Mouse (Mus musculus) C2C12 (cell line): ENCODE data around the gene Cnot6.
A peak's percentile ranks its signal among the peaks of the same experiment; 100 is the strongest.

ENCODE experiments used
- CEBPB ChIP-seq: IDR thresholded peaks from one replicate; pipeline ENCODE4 v1.6.1; 2011; ENCODE audit warnings: low read depth, mild to moderate bottlenecking, control low read depth, moderate library complexity
- CTCF ChIP-seq: IDR thresholded peaks from one replicate; pipeline ENCODE4 v1.5.1; 2011; ENCODE audit not compliant: control insufficient read depth, insufficient read depth, insufficient read length
- FOSL1 ChIP-seq: IDR thresholded peaks from one replicate; pipeline ENCODE4 v1.8.0; 2011; ENCODE audit warnings: mild to moderate bottlenecking, low read length; ENCODE audit not compliant: poor library complexity, insufficient read depth, severe bottlenecking
- MYOG ChIP-seq: IDR thresholded peaks from one replicate; pipeline ENCODE4 v1.6.1; 2011; ENCODE audit not compliant: control insufficient read depth, insufficient read length; ENCODE audit errors: extremely low read depth
- USF1 ChIP-seq: IDR thresholded peaks from one replicate; pipeline ENCODE4 v1.6.1; 2011; ENCODE audit warnings: low read depth, mild to moderate bottlenecking, control low read depth, moderate library complexity

DNA sequence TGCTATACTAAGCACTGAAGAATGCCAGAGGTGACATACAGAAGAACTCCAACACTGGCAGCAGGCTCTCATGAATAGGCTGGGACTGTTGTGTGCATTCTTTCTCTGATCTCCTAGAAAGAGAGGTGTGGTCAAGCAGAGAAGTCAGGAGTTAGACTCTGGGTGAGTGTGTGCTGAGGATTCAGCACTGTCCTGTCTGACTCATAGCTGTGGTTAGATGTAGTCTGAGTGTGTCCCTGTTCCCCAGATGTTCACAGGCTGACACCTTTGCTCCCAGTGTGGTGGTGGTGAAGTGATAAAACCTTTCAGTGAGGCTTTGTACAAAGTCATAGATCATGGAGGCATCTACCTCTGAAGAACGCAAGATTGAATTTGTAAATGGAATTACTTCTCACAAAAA lies 34.2 kb upstream of the Cnot6 start:
- TF ChIP-seq USF1 (no peak), CTCF (no peak), CEBPB (no peak), FOSL1 (peak; percentile 65), MYOG (no peak)
